Mouse (Mus musculus): ENCODE results near the gene Zfp367. TPM values are rescaled to one million over a fixed set of nuclear protein-coding genes. Genes with fewer than 3 reads are reported as not detected.

Gene Zfp367
- total and polyA plus RNA-seq, 2 experiments from 2014 or later, result 4.1 to 9.1 TPM

DNA sequence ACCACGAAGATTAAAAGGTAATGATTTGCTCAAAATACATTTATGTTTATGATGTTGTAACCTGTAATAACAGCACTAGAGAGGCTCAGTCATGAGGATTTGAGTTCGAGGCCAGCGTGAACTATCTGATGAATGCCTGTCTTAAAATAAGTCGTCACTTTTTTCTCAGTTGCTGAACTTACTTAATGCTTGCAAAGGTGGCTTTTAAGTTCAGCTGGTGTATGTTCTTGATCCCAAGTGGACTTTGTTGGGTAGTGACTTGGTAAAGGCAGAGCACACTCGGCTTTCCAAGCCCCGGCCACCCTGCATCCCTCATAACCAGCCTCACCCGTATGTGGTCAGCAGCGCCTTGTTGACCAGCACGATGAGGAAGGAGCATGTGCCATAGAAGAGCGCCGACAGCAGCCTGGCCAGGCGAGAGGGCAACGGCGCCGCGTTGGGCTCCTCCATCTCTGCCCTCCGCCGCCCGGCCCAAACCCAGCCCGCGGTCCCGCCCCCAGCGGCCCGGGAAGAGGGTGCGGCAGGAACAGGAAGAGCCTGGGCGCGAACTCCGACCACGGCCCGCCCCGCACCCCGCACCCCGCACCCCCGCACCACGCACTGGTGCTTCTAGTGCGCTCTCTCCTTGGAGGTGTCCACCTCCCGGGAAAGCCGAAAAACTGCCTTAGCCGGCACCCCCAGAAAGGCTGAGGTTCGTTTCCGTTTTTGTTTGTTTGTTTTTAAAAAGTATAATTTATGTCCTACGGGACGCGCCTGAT, 24.0 kb downstream of the Zfp367 start, which contains the start of gene Slc35d2:
Gene Slc35d2, minus strand, starts transcription at position 511 of the 758 bp plus-strand sequence.
- no peaks in the 10 kb centered on the region for H3K27me3 ChIP-seq (ENCODE audit: insufficient read depth, low read length)
- H3K27ac ChIP-seq (ENCODE audit: low read depth, low read length), result no peak within 1 kb of the TSS
- H3K9me3 ChIP-seq (ENCODE audit: low read length), result no peaks in the 10 kb centered on the region
- H3K9ac ChIP-seq, result peak within 1 kb of the TSS; percentile 50
- 11% methylated on average over 39 of the region's 44 CpGs for WGBS
- no peaks in the 10 kb centered on the region for H3K36me3 ChIP-seq (ENCODE audit: insufficient read depth)
- no peak for DNase-seq
- H3K4me3 ChIP-seq (ENCODE audit: low read depth, low read length), result peak within 1 kb of the TSS; percentile 46
- H3K4me1 ChIP-seq (ENCODE audit: insufficient read depth), result no peaks in the 10 kb centered on the region
- H3K4me2 ChIP-seq (ENCODE audit: low read depth), result peak within 1 kb of the TSS; percentile 84
- TF ChIP-seq CTCF (IDR thresholded peaks at IDR 0.05; ENCODE audit: low read depth), result no peak
- peak; percentile 66 for ATAC-seq

GRCm38 (mm10) chr13:64126316-64126715, 26.7 kb downstream of the Zfp367 start:
- Histone ChIP-seq H3K4me1 (ENCODE audit: insufficient read depth) (no peaks in the 10 kb centered on the region), H3K36me3 (ENCODE audit: insufficient read depth) (no peaks in the 10 kb centered on the region), H3K4me3 (ENCODE audit: low read depth, low read length) (no peak overlapping the region), H3K9me3 (ENCODE audit: low read length) (no peaks in the 10 kb centered on the region), H3K4me2 (ENCODE audit: low read depth) (no peak overlapping the region), H3K27me3 (ENCODE audit: insufficient read depth, low read length) (no peaks in the 10 kb centered on the region), H3K27ac (ENCODE audit: low read depth, low read length) (no peak overlapping the region), H3K9ac (no peak overlapping the region)
- WGBS, result 49% methylated on average over 4 of the region's 4 CpGs
- TF ChIP-seq CTCF (IDR thresholded peaks at IDR 0.05; ENCODE audit: low read depth), result no peak
- DNase-seq (no peak), ATAC-seq (no peak)

- TF ChIP-seq CTCF (IDR thresholded peaks at IDR 0.05; ENCODE audit: low read depth), result no peak
- Histone ChIP-seq H3K36me3 (ENCODE audit: insufficient read depth) (no peaks in the 10 kb centered on the region), H3K4me3 (ENCODE audit: low read depth, low read length) (no peak overlapping the region), H3K4me2 (ENCODE audit: low read depth) (no peak overlapping the region), H3K27me3 (ENCODE audit: insufficient read depth, low read length) (no peaks in the 10 kb centered on the region), H3K27ac (ENCODE audit: low read depth, low read length) (no peak overlapping the region), H3K9ac (no peak overlapping the region), H3K9me3 (ENCODE audit: low read length) (no peaks in the 10 kb centered on the region), H3K4me1 (ENCODE audit: insufficient read depth) (no peaks in the 10 kb centered on the region)
- DNase-seq, result no peak
- ATAC-seq, result no peak
- 92% methylated on average over 6 of the region's 6 CpGs for WGBS
These were observed 28.1 kb downstream of the Zfp367 start for GRCm38 (mm10) chr13:64124886-64125285.

DNA sequence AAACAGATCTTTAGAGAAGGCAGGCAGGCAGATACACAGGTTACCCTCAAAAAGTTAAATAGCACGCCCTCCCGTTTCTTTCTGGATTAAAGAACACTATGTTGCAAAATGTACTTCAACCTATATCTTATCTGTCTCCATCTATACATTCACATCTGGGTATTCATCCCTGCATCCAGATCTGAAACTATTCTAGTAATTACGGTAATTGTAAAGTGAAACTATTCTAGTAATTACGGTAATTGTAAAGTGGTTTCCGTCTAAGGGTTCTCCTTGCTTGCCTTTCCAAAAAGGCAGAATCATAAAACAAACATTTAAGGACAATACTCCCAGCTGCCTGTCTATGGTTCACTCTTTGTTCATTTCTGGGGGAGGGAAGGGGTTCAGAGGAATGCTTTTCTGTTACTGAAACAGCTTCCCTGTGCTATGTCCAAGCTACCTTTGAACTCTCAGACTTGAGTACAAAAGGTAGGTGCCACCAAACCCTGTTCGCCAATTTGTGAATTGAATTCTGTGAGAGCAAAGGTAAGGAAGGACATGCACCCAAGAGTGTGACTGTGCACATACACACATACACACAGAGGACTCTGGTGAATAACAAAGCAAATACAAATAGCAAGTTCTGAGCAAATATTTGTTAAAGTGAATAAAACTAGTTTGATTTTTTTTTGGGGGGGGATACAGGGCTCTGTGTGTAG, 29.4 kb downstream of the Zfp367 start:
- no peak for ATAC-seq
- Histone ChIP-seq H3K4me2 (ENCODE audit: low read depth) (no peak overlapping the region), H3K36me3 (ENCODE audit: insufficient read depth) (no peaks in the 10 kb centered on the region), H3K4me1 (ENCODE audit: insufficient read depth) (no peaks in the 10 kb centered on the region), H3K9ac (no peak overlapping the region), H3K9me3 (ENCODE audit: low read length) (no peaks in the 10 kb centered on the region), H3K27ac (ENCODE audit: low read depth, low read length) (no peak overlapping the region), H3K4me3 (ENCODE audit: low read depth, low read length) (no peak overlapping the region), H3K27me3 (ENCODE audit: insufficient read depth, low read length) (no peaks in the 10 kb centered on the region)
- no peak for TF ChIP-seq CTCF (IDR thresholded peaks at IDR 0.05; ENCODE audit: low read depth)
- WGBS, result 30% methylated on average over 6 of the region's 6 CpGs
- DNase-seq, result no peak

- Histone ChIP-seq H3K9me3 (ENCODE audit: low read length) (no peaks in the 10 kb centered on the region), H3K4me3 (ENCODE audit: low read depth, low read length) (no peak overlapping the region), H3K9ac (no peak overlapping the region), H3K4me1 (ENCODE audit: insufficient read depth) (no peaks in the 10 kb centered on the region), H3K4me2 (ENCODE audit: low read depth) (no peak overlapping the region), H3K36me3 (ENCODE audit: insufficient read depth) (no peaks in the 10 kb centered on the region), H3K27me3 (ENCODE audit: insufficient read depth, low read length) (no peaks in the 10 kb centered on the region), H3K27ac (ENCODE audit: low read depth, low read length) (no peak overlapping the region)
- TF ChIP-seq CTCF (IDR thresholded peaks at IDR 0.05; ENCODE audit: low read depth), result no peak
- DNase-seq (no peak), ATAC-seq (no peak)
- WGBS, result 72% methylated on average over 4 of the region's 4 CpGs
These were observed 32.2 kb downstream of the Zfp367 start for GRCm38 (mm10) chr13:64120760-64121159.

GRCm38 (mm10) chr13:64117442-64117841, 35.6 kb downstream of the Zfp367 start:
- Histone ChIP-seq H3K4me2 (ENCODE audit: low read depth) (no peak overlapping the region), H3K4me1 (ENCODE audit: insufficient read depth) (no peaks in the 10 kb centered on the region), H3K36me3 (ENCODE audit: insufficient read depth) (no peaks in the 10 kb centered on the region), H3K4me3 (ENCODE audit: low read depth, low read length) (no peak overlapping the region), H3K27me3 (ENCODE audit: insufficient read depth, low read length) (no peaks in the 10 kb centered on the region), H3K9ac (no peak overlapping the region), H3K9me3 (ENCODE audit: low read length) (no peaks in the 10 kb centered on the region), H3K27ac (ENCODE audit: low read depth, low read length) (no peak overlapping the region)
- TF ChIP-seq CTCF (IDR thresholded peaks at IDR 0.05; ENCODE audit: low read depth), result 0 out of 2 replicates have a peak, but pooled peaks have one; percentile 12
- ATAC-seq (no peak), DNase-seq (no peak)
- 60% methylated on average over 2 of the region's 2 CpGs for WGBS

DNA sequence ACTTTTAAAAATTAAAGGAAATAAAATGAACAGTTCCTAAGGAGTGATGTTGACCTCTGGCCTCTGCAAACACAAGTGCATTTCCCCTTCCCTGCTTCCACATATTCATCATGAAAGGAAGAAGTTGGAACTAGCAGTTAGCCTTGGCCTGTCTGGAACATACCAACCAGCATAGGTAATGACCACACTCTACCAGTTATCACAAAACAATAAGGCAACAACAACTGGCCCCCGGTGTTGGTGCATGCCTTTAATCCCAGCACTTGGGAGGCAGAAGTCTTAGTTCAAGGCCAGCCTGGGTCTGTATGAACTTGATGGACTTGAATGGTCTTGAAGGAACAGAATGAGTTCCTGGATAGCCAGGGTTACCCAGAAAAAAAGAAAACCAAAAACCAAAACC, 42.6 kb downstream of the Zfp367 start:
- no peaks in the 10 kb centered on the region for H3K9me3 ChIP-seq (ENCODE audit: low read length)
- no peak overlapping the region for H3K4me3 ChIP-seq (ENCODE audit: low read depth, low read length)
- no peak overlapping the region for H3K9ac ChIP-seq
- no peaks in the 10 kb centered on the region for H3K27me3 ChIP-seq (ENCODE audit: insufficient read depth, low read length)
- DNase-seq, result no peak
- H3K4me1 ChIP-seq (ENCODE audit: insufficient read depth), result no peaks in the 10 kb centered on the region
- WGBS, result 84% methylated on average over 1 of the region's 1 CpGs
- TF ChIP-seq CTCF (IDR thresholded peaks at IDR 0.05; ENCODE audit: low read depth), result no peak
- no peak overlapping the region for H3K27ac ChIP-seq (ENCODE audit: low read depth, low read length)
- no peak overlapping the region for H3K4me2 ChIP-seq (ENCODE audit: low read depth)
- H3K36me3 ChIP-seq (ENCODE audit: insufficient read depth), result no peaks in the 10 kb centered on the region
- no peak for ATAC-seq
